Mouse (Mus musculus) neural tube, embryonic 12.5 days (tissue): ENCODE results near the gene Ift57. TPM values are rescaled to one million over a fixed set of nuclear protein-coding genes. Genes with fewer than 3 reads are reported as not detected.

ENCODE experiments used
- ATAC-seq: fragments of 200-750 bp; cut with Nextera tagmentation; 2 replicates; pipeline ENCODE4 v1.8.0; 2017; ENCODE audit warnings: low read depth, mild to moderate bottlenecking, moderate TSS enrichment, moderate library complexity; ENCODE audit not compliant: low FRiP score
- H3K27ac ChIP-seq: fragments of 300-500 bp; sonication (generic); 2 replicates; pipeline ENCODE4 v1.5.1; 2016
- H3K27me3 ChIP-seq: fragments of 300-500 bp; sonication (generic); replicated peaks from 2 replicates; pipeline ENCODE4 v1.6.1; 2016; ENCODE audit warnings: mild to moderate bottlenecking
- H3K36me3 ChIP-seq: fragments of 300-500 bp; sonication (generic); 2 replicates; pipeline ENCODE4 v1.6.1; 2016; ENCODE audit warnings: mild to moderate bottlenecking
- H3K4me1 ChIP-seq: fragments of 300-500 bp; sonication (generic); 2 replicates; pipeline ENCODE4 v1.6.1; 2016
- H3K4me2 ChIP-seq: fragments of 300-500 bp; sonication (generic); replicated peaks from 2 replicates; pipeline ENCODE4 v1.6.1; 2016; ENCODE audit warnings: mild to moderate bottlenecking
- H3K4me3 ChIP-seq: fragments of 300-500 bp; sonication (generic); 2 replicates; pipeline ENCODE4 v1.5.1; 2016
- H3K9ac ChIP-seq: fragments of 300-500 bp; sonication (generic); 2 replicates; pipeline ENCODE4 v1.6.1; 2016; ENCODE audit warnings: mild to moderate bottlenecking
- H3K9me3 ChIP-seq: fragments of 300-500 bp; sonication (generic); 2 replicates; pipeline ENCODE4 v1.6.1; 2016; ENCODE audit warnings: mild to moderate bottlenecking
- WGBS: fragments of 180-500 bp; shearing (Covaris S2); methylation state at CpG from one replicate; pipeline ENCODE4 v1.1.7; 2016; 5-methylcytosine and 5-hydroxymethylcytosine counted together
- polyA plus RNA-seq: library from polyadenylated mRNA; unstranded; fragments of >200 nt; fragmentation: Nextera tagmentation; extraction: Ambion mirVana; gene quantifications from 2 replicates; pipeline ENCODE4 v1.2.1, GENCODE M21; 2016

The Ift57 gene
- polyA plus RNA-seq, 1 experiment from 2014 or later = 38.8 TPM

DNA sequence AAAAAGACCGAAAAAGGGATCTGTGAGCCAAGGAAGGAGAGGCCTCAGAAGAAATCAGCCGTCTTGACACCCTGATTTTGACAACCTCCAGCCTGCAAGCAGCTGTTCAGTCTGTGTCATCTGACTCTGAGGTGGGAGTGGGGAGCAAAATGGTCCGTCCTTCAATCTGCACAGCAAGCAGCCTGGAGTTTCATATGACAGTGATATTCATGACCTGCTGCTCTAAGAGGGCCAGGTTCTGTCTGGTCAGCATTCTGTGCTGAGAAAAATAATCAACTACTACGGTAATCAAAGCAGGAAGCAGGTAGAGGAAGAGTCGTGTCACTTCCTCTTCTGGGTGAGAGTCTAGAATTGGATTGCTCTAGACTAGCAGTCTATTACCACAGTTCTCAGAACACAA is 102.4 kb downstream of the Ift57 start:
- Histone ChIP-seq H3K27me3 (no peaks in the 10 kb centered on the region), H3K9me3 (no peaks in the 10 kb centered on the region), H3K9ac (no peak overlapping the region), H3K4me1 (peaks cover 21% of the 10 kb centered on the region), H3K4me2 (no peak overlapping the region), H3K27ac (no peak overlapping the region), H3K36me3 (no peaks in the 10 kb centered on the region), H3K4me3 (no peak overlapping the region)
- ATAC-seq = no peak
- WGBS = 68% methylated on average over 5 of the region's 5 CpGs

- no peaks in the 10 kb centered on the region for H3K27me3 ChIP-seq
- peaks cover 21% of the 10 kb centered on the region for H3K4me1 ChIP-seq
- ATAC-seq = peak; percentile 70
- no peak overlapping the region for H3K9ac ChIP-seq
- no peak overlapping the region for H3K27ac ChIP-seq
- H3K4me2 ChIP-seq = no peak overlapping the region
- no peaks in the 10 kb centered on the region for H3K36me3 ChIP-seq
- WGBS = 32% methylated on average over 2 of the region's 2 CpGs
- H3K4me3 ChIP-seq = no peak overlapping the region
- H3K9me3 ChIP-seq = no peaks in the 10 kb centered on the region
Observed at GRCm38 (mm10) chr16:49802993-49803392, 104.0 kb downstream of the Ift57 start.

DNA sequence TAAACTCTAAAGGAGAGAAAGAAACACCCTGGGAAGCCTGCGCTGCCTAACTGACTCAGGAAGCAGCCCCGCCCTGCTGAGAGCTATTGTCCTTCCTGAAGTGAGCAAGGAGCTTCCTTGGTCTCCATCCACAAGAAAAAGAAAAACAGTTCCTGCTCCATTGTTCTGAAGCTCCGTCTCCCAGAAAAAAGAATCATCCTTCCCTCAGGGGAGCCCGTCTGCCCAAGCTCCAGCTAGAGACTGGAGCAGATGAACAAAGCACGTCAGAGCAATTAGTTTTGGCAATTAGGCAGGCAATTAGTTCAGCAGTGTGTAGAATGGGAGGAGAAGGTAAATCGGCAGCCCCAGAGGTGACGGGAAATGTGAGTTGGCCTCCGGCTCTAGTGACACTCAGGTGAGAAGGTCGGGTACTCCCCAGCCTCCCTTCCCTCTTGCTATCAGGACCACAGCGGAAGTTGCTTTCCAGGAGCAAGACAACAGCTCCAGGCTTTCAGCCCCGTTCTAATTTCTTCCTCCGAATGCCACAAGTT is 105.0 kb downstream of the Ift57 start:
- Histone ChIP-seq H3K4me2 (peak overlapping the region; percentile 54), H3K27me3 (no peaks in the 10 kb centered on the region), H3K36me3 (no peaks in the 10 kb centered on the region), H3K9me3 (no peaks in the 10 kb centered on the region), H3K9ac (0 out of 2 replicates have a peak overlapping the region, but pooled peaks have one; percentile 19), H3K27ac (no peak overlapping the region), H3K4me3 (peak overlapping the region; percentile 13; the same call in 1 of the 2 replicates), H3K4me1 (peaks cover 21% of the 10 kb centered on the region)
- peak; percentile 70 for ATAC-seq
- under 1% methylated on average over 12 of the region's 12 CpGs for WGBS

DNA sequence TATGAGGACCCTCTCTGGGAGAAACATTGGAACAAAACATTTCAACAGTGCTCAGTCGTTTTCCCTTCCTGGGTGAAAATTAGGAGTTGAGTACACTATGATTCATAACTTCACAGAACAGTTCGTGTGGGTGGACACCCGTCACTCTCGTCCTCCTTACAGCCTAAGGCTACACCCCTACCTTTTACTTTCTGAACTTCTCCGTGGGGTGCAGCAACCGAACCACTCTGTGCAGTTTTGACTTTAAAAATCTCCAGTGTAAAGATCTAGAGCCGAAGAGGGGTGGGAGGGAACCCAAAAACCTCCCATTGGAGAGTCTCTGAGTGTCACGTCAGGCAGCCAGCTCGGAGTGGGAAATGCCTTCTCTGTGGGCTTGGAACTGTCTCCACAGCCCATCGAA is 107.9 kb downstream of the Ift57 start:
- no peaks in the 10 kb centered on the region for H3K36me3 ChIP-seq
- WGBS = 86% methylated on average over 10 of the region's 10 CpGs
- no peak for ATAC-seq

GRCm38 (mm10) chr16:49807419-49807841 is 108.4 kb downstream of the Ift57 start:
- H3K4me3 ChIP-seq = no peak overlapping the region
- H3K27me3 ChIP-seq = no peaks in the 10 kb centered on the region
- no peak for ATAC-seq
- no peaks in the 10 kb centered on the region for H3K9me3 ChIP-seq
- peaks cover 14% of the 10 kb centered on the region for H3K4me1 ChIP-seq
- WGBS = 88% methylated on average over 7 of the region's 7 CpGs
- no peak overlapping the region for H3K4me2 ChIP-seq
- no peak overlapping the region for H3K9ac ChIP-seq
- H3K36me3 ChIP-seq = no peaks in the 10 kb centered on the region
- no peak overlapping the region for H3K27ac ChIP-seq

More for the DNA sequence above, 107.9 kb downstream of the Ift57 start:
- no peaks in the 10 kb centered on the region for H3K9me3 ChIP-seq
- H3K4me2 ChIP-seq = no peak overlapping the region
- H3K4me3 ChIP-seq = no peak overlapping the region
- no peaks in the 10 kb centered on the region for H3K27me3 ChIP-seq
- no peak overlapping the region for H3K27ac ChIP-seq
- peaks cover 18% of the 10 kb centered on the region for H3K4me1 ChIP-seq
- H3K9ac ChIP-seq = no peak overlapping the region

DNA sequence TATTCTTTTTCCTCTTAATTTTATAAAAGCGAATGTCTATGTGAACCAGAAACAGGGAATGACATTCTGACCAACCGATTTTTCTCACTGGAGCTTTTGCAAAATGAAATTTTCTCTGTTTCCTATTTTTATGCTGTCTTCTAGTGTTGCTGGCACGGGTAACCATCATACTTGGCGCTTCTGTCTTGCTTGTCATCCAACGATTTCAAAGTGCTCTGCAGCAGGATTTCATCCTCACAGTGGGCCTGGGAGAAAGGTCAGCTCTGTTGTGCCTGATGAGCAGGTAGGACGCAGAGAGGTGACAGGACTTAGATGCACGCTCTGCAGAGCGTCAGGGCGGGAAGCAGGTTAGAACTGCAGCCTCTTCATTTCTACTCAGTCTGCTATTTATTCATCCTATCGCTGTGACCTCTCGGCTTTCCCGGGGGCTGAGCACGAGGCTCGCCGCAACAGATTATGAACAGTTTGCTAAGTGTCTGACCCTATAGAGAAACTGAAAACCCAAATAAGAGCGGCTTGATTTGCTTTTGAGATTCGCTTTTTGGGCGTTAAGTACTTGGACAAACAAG is 108.9 kb downstream of the Ift57 start:
- peaks cover 12% of the 10 kb centered on the region for H3K4me1 ChIP-seq
- H3K27ac ChIP-seq = no peak overlapping the region
- no peak overlapping the region for H3K4me3 ChIP-seq
- no peak overlapping the region for H3K4me2 ChIP-seq
- H3K9ac ChIP-seq = no peak overlapping the region
- 89% methylated on average over 18 of the region's 18 CpGs for WGBS
- H3K36me3 ChIP-seq = no peaks in the 10 kb centered on the region
- H3K27me3 ChIP-seq = no peaks in the 10 kb centered on the region
- no peak for ATAC-seq
- no peaks in the 10 kb centered on the region for H3K9me3 ChIP-seq

GRCm38 (mm10) chr16:49811897-49812296 is 112.9 kb downstream of the Ift57 start:
- H3K36me3 ChIP-seq = no peaks in the 10 kb centered on the region
- 90% methylated on average over 2 of the region's 2 CpGs for WGBS
- H3K4me1 ChIP-seq = no peaks in the 10 kb centered on the region
- H3K27ac ChIP-seq = no peak overlapping the region
- no peaks in the 10 kb centered on the region for H3K9me3 ChIP-seq
- no peaks in the 10 kb centered on the region for H3K27me3 ChIP-seq
- H3K4me2 ChIP-seq = no peak overlapping the region
- no peak for ATAC-seq
- H3K4me3 ChIP-seq = no peak overlapping the region
- no peak overlapping the region for H3K9ac ChIP-seq

DNA sequence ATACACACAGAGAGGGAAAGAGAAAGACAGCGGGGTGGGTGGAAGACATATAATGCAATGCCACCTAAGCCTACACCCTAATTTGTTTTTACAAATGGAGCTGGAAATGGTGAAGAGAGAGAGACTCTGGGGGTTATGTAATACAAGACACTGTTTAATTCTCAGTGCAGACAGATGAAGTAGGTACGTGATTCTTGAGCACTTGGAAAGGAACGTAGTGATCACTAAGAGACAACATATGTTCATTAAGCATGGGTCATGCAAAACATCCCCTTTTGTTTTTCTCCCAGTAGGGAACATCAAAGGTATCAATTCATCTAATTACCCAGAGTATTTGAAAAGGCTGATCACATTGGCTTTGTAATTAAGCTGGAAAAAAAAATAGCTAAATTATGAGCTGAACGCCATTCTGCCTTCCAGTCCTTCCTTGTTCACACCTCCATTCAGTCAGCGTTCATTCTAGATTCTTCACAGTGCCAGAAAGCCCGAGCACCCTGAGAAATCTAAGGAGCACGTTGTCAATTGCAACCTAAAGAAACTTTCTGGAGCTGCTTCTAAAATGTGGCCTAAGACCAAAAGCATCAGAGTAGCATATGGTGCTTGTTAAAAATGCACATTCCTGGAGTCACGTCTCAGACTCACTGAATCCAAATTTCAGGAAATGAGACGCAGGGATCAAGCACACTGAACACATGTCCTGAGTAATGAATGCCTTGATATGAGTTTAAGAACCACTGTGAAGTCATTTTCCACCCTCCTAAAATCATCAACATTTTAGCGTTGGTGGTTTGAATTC is 114.0 kb downstream of the Ift57 start:
- H3K27me3 ChIP-seq = no peaks in the 10 kb centered on the region
- no peak overlapping the region for H3K4me2 ChIP-seq
- H3K9ac ChIP-seq = no peak overlapping the region
- no peaks in the 10 kb centered on the region for H3K9me3 ChIP-seq
- no peak overlapping the region for H3K27ac ChIP-seq
- H3K4me1 ChIP-seq = no peaks in the 10 kb centered on the region
- no peak for ATAC-seq
- WGBS = 77% methylated on average over 10 of the region's 10 CpGs
- no peaks in the 10 kb centered on the region for H3K36me3 ChIP-seq
- no peak overlapping the region for H3K4me3 ChIP-seq

DNA sequence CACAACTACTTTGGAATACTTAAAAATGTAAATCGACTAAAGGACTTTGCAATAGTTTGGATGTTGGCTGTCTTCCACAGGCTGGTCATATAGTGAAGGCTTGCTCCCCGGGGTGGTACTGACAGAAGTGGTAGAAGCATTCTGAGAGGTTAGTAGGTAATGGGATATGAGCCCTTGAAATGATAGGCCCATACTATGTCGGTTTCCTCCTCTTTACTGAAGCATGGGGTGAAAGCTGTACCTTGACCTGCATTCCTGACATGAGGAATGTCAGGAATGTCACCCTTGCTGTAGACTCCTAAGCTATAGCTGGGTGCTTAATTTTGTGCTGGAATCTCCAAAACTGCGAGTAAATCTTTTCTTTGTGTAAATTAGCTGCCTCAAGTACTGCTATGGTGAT is 115.4 kb downstream of the Ift57 start:
- no peak overlapping the region for H3K27ac ChIP-seq
- WGBS = 83% methylated on average over 4 of the region's 4 CpGs
- no peak overlapping the region for H3K9ac ChIP-seq
- no peaks in the 10 kb centered on the region for H3K27me3 ChIP-seq
- H3K4me2 ChIP-seq = no peak overlapping the region
- no peaks in the 10 kb centered on the region for H3K36me3 ChIP-seq
- ATAC-seq = no peak
- H3K9me3 ChIP-seq = no peaks in the 10 kb centered on the region
- no peaks in the 10 kb centered on the region for H3K4me1 ChIP-seq
- H3K4me3 ChIP-seq = no peak overlapping the region

Other genes starting within 250 kb of the Ift57 start
- 80.5 and 82.6 TPM in 2 replicates for gene Cd47, start 101.3 kb downstream of the Ift57 start, polyA plus RNA-seq